Mouse (Mus musculus) small intestine, adult 2 months (tissue): ENCODE measurements at regions not wholly inside any gene's neighbourhood (a gene's known extent, or its start where the extent isn't known, plus 50 kb on each side); places are given as distances from the start of the nearest gene placed in this dataset.

Experiments used
- CTCF ChIP-seq: fragments of 200-500 bp; IDR thresholded peaks from 2 replicates; pipeline ENCODE4 v1.5.1; 2012; ENCODE audit warnings: low read depth, mild to moderate bottlenecking, control low read depth, inconsistent platforms, low read length, moderate library complexity, mixed read lengths; ENCODE audit not compliant: insufficient replicate concordance, insufficient read length; ENCODE audit errors: extremely low read depth
- POLR2A ChIP-seq: fragments of 200-500 bp; IDR thresholded peaks from 2 replicates; pipeline ENCODE4 v1.6.1; 2012; ENCODE audit warnings: low read depth, mild to moderate bottlenecking, control low read depth, inconsistent platforms, low read length, moderate library complexity

DNA sequence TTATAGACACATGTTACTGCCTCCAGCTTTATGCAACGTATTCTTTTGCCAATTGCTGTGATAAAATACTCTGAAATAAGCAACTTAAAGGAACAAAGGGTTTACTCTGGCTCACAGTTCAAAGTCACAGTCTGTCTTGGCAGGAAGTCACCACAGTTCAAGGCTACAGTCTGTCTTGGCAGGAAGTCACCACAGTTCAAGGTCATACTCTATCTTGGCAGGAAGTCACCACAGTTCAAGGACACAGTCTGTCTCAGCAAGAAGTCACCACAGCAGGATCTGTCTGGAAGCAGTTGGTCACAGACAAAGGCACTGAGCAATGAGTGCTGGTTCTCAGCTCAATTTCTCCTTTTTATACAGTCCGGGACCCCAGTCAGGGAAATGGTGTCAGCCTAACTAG is 147.4 kb downstream of the Pxdc1 start:
- TF ChIP-seq CTCF, result no peak
- TF ChIP-seq POLR2A, result no peak
